Mouse (Mus musculus) liver, postnatal 0 days (tissue): ENCODE measurements around the gene Kcnj10. TPM values are rescaled to one million over a fixed set of nuclear protein-coding genes. Genes with fewer than 3 reads are reported as not detected.

Source experiments
- ATAC-seq: fragments of 200-750 bp; cut with Nextera tagmentation; 2 replicates; pipeline ENCODE4 v1.8.0; 2017; ENCODE audit warnings: mild to moderate bottlenecking, moderate library complexity
- DNase-seq: peaks from one replicate; pipeline ENCODE4 v3.0.0-alpha.2; 2016
- H3K27ac ChIP-seq: fragments of 300-500 bp; sonication (generic); 2 replicates; pipeline ENCODE4 v1.5.1; 2014; ENCODE audit warnings: antibody characterized with exemption, moderate library complexity, mild to moderate bottlenecking, low read depth
- H3K27me3 ChIP-seq: fragments of 300-500 bp; sonication (generic); 2 replicates; pipeline ENCODE4 v1.6.1; 2014; ENCODE audit warnings: low read length, control low read depth, mixed read lengths; ENCODE audit not compliant: insufficient read depth
- H3K36me3 ChIP-seq: fragments of 300-500 bp; sonication (generic); replicated peaks from 2 replicates; pipeline ENCODE4 v1.6.1; 2014; ENCODE audit warnings: mild to moderate bottlenecking, control low read depth, low read length, moderate library complexity, mixed read lengths; ENCODE audit not compliant: insufficient read depth
- H3K4me1 ChIP-seq: fragments of 300-500 bp; sonication (generic); 2 replicates; pipeline ENCODE4 v1.6.1; 2014; ENCODE audit warnings: antibody characterized with exemption, mild to moderate bottlenecking, control low read depth; ENCODE audit not compliant: insufficient read depth
- H3K4me2 ChIP-seq: fragments of 300-500 bp; sonication (generic); 2 replicates; pipeline ENCODE4 v1.6.1; 2014; ENCODE audit warnings: low read depth, mild to moderate bottlenecking, low read length, moderate library complexity, mixed read lengths
- H3K4me3 ChIP-seq: fragments of 300-500 bp; sonication (generic); 2 replicates; pipeline ENCODE4 v1.5.1; 2014; ENCODE audit warnings: low read depth, low read length
- H3K9ac ChIP-seq: fragments of 300-500 bp; sonication (generic); replicated peaks from 2 replicates; pipeline ENCODE4 v1.6.1; 2014; ENCODE audit warnings: mild to moderate bottlenecking, moderate library complexity
- H3K9me3 ChIP-seq: fragments of 300-500 bp; sonication (generic); 2 replicates; pipeline ENCODE4 v1.6.1; 2016; ENCODE audit warnings: mild to moderate bottlenecking, control low read depth, low read length, mixed read lengths
- CTCF ChIP-seq: sonication (generic); IDR thresholded peaks from 2 replicates; pipeline ENCODE4 v1.5.1; 2016; ENCODE audit warnings: antibody characterized with exemption, low read depth
- EP300 ChIP-seq: IDR thresholded peaks from 2 replicates; pipeline ENCODE4 v1.6.1; 2016; ENCODE audit warnings: antibody characterized with exemption, low read depth, mild to moderate bottlenecking
- WGBS: fragments of 180-500 bp; shearing (Covaris S2); extraction: QIAGEN DNeasy Blood & Tissue Kit; methylation state at CpG from one replicate; pipeline ENCODE4 v1.1.7; 2014; ENCODE audit not compliant: insufficient replicate concordance; 5-methylcytosine and 5-hydroxymethylcytosine counted together
- polyA plus RNA-seq: library from polyadenylated mRNA; unstranded; fragments of >200 nt; fragmentation: Nextera tagmentation; extraction: Ambion mirVana; gene quantifications from 2 replicates; pipeline ENCODE4 v1.2.1, GENCODE M21; 2015

The Kcnj10 gene
- polyA plus RNA-seq, 1 experiment from 2014 or later: 0.19 TPM

DNA sequence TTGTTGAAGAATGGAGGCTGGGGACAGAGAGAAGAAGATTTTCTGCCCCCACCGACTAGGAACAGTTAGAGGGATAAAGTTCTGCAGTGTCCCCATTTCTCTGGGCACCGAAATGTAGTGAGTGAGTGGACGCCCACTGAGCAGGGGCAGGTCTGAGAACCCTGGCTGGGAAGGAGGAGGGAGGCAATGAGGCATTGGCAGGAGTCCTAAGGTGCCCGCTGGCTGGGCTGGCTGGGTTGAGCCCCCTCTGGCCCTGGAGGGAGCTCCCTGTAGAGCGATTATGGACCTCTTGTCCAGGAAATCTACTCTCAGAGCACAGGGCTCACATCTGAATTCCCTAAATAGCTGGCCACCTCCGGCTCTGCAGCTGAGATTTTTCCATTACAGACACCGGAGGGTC lies 41.5 kb upstream of the Kcnj10 start:
- no peak overlapping the region for H3K4me3 ChIP-seq
- peaks cover 18% of the 10 kb centered on the region for H3K4me1 ChIP-seq
- no peak overlapping the region for H3K27ac ChIP-seq
- H3K4me2 ChIP-seq: no peak overlapping the region
- no peaks in the 10 kb centered on the region for H3K36me3 ChIP-seq
- H3K9me3 ChIP-seq: no peaks in the 10 kb centered on the region
- WGBS: 65% methylated on average over 7 of the region's 7 CpGs
- DNase-seq (no peak), ATAC-seq (no peak)
- no peak overlapping the region for H3K9ac ChIP-seq
- no peak for TF ChIP-seq EP300
- no peak for TF ChIP-seq CTCF
- H3K27me3 ChIP-seq: no peaks in the 10 kb centered on the region

DNA sequence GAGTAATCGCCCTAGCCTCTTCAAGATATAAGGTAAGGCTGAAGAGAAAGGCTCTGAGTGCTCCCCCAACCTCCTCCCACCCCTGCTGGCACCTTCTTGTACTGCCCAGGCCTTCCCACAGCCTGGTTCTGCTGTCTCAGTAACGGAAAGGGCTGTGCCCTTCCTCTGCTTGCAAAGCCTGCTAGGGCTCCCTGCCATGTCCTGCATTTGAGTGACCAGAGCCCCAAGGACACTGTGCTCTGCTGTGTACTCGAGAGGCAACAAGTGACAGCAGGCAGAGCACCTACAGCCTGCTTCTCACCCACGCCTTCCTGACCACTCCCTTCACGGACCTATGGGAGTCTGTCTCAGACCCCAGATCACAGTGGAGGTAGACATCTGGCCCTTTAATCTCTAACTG lies 40.8 kb upstream of the Kcnj10 start:
- H3K36me3 ChIP-seq: no peaks in the 10 kb centered on the region
- no peak overlapping the region for H3K4me3 ChIP-seq
- H3K4me2 ChIP-seq: no peak overlapping the region
- H3K9ac ChIP-seq: no peak overlapping the region
- WGBS: 58% methylated on average over 5 of the region's 5 CpGs
- no peak overlapping the region for H3K27ac ChIP-seq
- no peak for ATAC-seq
- H3K27me3 ChIP-seq: no peaks in the 10 kb centered on the region
- peaks cover 23% of the 10 kb centered on the region for H3K4me1 ChIP-seq
- TF ChIP-seq CTCF: no peak
- no peak for TF ChIP-seq EP300
- no peaks in the 10 kb centered on the region for H3K9me3 ChIP-seq
- DNase-seq: no peak

DNA sequence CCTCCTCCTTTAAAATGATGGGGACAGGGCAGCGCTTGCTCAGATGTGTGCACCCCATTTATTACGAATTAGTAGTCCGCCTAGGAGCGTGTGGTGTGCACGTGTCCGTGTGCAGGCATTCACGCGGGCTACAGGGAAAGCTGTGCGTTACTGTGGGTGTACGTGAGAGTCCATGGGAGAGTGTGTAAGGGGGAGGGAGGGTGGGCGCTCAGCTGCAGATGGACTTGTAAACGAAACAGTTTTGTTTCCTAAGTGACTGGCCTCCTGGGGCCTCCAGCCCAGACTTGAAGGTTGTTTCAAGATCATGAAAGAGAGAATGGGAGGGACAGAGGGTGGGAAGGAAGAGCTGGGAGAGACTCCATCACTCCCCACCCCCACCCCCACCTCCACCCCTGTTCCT lies 39.8 kb upstream of the Kcnj10 start:
- H3K4me3 ChIP-seq: no peak overlapping the region
- H3K27ac ChIP-seq: no peak overlapping the region
- H3K4me2 ChIP-seq: no peak overlapping the region
- peaks cover 29% of the 10 kb centered on the region for H3K4me1 ChIP-seq
- no peak for TF ChIP-seq EP300
- no peak for TF ChIP-seq CTCF
- H3K9ac ChIP-seq: no peak overlapping the region
- no peaks in the 10 kb centered on the region for H3K36me3 ChIP-seq
- DNase-seq (no peak), ATAC-seq (no peak)
- no peaks in the 10 kb centered on the region for H3K27me3 ChIP-seq
- no peaks in the 10 kb centered on the region for H3K9me3 ChIP-seq
- 77% methylated on average over 12 of the region's 12 CpGs for WGBS

DNA sequence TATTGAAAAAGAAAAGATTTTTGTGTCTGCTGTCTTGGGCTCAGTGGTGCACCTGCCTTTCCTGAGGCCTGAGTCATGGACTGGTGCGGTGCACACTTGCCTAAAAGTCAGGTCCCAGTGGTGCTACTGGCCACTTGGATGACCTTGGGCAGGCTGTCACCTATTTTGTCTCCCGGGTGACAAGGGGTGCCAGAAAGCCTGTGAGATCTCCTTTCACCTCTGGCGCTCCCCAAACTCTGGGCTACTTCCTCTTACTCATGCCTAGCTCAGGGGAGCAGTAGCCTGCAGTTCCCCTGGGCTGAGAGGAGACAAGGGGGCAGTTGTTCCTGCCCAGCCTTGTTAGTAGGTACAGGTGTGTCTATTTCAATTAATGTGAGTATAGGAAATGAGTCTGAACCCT lies 38.7 kb upstream of the Kcnj10 start:
- Histone ChIP-seq H3K9me3 (no peaks in the 10 kb centered on the region), H3K27me3 (no peaks in the 10 kb centered on the region), H3K4me1 (peaks cover 30% of the 10 kb centered on the region), H3K36me3 (no peaks in the 10 kb centered on the region), H3K9ac (no peak overlapping the region), H3K4me2 (no peak overlapping the region), H3K27ac (no peak overlapping the region), H3K4me3 (no peak overlapping the region)
- DNase-seq: no peak
- TF ChIP-seq EP300: no peak
- no peak for TF ChIP-seq CTCF
- no peak for ATAC-seq
- 44% methylated on average over 3 of the region's 3 CpGs for WGBS

DNA sequence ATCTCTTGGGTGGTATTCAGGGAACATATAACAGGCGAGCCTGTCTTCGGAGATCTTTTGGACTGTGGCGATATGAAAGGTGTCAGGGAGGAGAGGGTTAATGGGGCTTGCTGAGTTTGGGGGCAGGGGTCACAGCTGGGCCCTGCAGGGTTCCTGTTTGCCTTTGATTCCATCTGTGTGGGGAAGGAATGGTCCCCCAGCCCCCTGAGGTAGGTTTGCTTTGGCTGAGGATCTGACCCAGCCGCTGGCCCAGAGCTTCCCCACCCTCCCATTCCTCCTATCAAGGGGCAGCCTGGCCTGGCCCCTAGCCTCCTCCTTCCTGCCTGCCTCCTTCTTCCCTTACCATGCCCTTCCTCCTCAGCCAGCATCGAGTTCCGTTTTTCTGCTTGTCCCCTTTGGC lies 38.2 kb upstream of the Kcnj10 start:
- no peak overlapping the region for H3K9ac ChIP-seq
- H3K9me3 ChIP-seq: no peaks in the 10 kb centered on the region
- H3K4me3 ChIP-seq: no peak overlapping the region
- DNase-seq: no peak
- no peak overlapping the region for H3K4me2 ChIP-seq
- no peak overlapping the region for H3K27ac ChIP-seq
- H3K27me3 ChIP-seq: no peaks in the 10 kb centered on the region
- TF ChIP-seq CTCF (no peak), EP300 (no peak)
- 17% methylated on average over 6 of the region's 6 CpGs for WGBS
- peaks cover 30% of the 10 kb centered on the region for H3K4me1 ChIP-seq
- ATAC-seq: no peak
- H3K36me3 ChIP-seq: no peaks in the 10 kb centered on the region

DNA sequence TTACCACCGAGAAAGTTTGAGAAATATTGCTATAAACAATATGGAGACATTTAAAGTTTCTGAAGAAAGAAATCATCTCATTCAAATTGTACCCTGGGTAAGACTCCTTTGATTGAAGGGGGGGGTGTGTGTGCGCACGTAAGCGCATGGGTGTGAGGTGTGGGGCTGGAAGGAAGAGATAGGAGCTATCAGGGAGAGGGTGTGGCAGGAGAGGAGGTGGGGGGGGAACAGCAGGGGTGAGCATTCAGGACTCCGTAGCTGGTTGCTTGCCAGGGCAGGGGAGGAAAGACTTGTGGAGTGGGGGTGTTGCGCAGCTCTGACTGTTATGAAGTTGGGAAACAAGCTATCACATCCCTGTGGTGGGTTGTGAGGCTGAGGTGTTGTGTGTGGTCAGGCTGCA lies 36.6 kb upstream of the Kcnj10 start:
- WGBS: 33% methylated on average over 6 of the region's 6 CpGs
- Histone ChIP-seq H3K36me3 (no peaks in the 10 kb centered on the region), H3K4me2 (no peak overlapping the region), H3K4me1 (peaks cover 30% of the 10 kb centered on the region), H3K9me3 (no peaks in the 10 kb centered on the region), H3K27ac (no peak overlapping the region), H3K9ac (no peak overlapping the region), H3K27me3 (no peaks in the 10 kb centered on the region), H3K4me3 (no peak overlapping the region)
- no peak for TF ChIP-seq EP300
- no peak for TF ChIP-seq CTCF
- DNase-seq: no peak
- ATAC-seq: 0 out of 2 replicates have a peak, but pooled peaks have one; percentile 9

DNA sequence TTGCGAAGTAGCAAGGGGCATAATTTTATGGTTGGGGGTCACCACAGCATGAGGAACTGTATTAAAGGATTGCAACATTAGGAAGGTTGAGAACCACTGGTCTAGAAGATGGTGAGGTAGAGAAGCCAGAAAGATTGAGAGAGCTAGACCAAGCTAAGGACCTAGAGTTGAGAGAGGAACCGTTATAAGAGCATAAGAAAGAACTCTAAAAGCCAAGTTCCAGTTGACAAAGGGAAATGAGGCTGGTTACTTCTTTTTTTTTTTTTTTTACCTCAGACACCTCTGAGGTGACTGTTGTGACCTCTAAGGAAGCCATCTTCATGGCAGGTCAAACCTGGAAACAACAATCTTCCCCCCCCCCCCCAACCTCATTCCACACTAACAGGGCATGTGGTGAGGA lies 35.9 kb upstream of the Kcnj10 start:
- H3K27me3 ChIP-seq: no peaks in the 10 kb centered on the region
- DNase-seq (no peak), ATAC-seq (no peak)
- no peak overlapping the region for H3K4me3 ChIP-seq
- no peaks in the 10 kb centered on the region for H3K9me3 ChIP-seq
- no peak overlapping the region for H3K9ac ChIP-seq
- TF ChIP-seq CTCF (no peak), EP300 (no peak)
- H3K36me3 ChIP-seq: no peaks in the 10 kb centered on the region
- WGBS: 56% methylated on average over 2 of the region's 2 CpGs
- no peak overlapping the region for H3K4me2 ChIP-seq
- peaks cover 34% of the 10 kb centered on the region for H3K4me1 ChIP-seq
- H3K27ac ChIP-seq: no peak overlapping the region
